Mouse (Mus musculus): Measurements from ENCODE around the gene Pdpk1. TPM values are rescaled to one million over a fixed set of nuclear protein-coding genes. Genes with fewer than 3 reads are reported as not detected.

Pdpk1 gene
- total RNA-seq (2022), result 100 to 1,000 TPM in 3 of 4 experiments, 10 to 100 TPM in 1; 95.3 to 124 (median 108) TPM

DNA sequence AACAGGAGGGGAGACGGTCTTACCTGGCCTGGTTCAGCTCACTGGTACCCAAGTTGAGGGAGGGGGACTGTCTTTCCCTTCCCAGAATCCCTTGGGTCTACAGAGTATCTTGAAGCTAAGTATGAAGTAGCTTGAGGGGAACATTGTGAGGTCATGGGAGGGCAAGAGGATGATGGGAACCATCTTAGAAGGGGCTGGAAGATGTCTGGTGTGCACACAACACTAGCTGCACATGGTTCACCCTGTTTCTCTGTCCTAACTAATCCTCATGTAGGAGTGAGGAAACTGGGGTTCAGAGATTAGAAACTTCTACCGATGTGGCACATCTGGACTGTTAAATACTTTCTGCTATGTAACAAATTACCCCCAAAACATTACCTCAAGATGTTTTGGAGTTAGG lies at the start of gene Pdpk1:
Pdpk1 (minus strand) TSS at position 101 of the 400 bp plus-strand sequence.
- no peak for DNase-seq (ENCODE audit: low spot score in 2 of 2)

- DNase-seq (ENCODE audit: low spot score in 2 of 2), result no peak
Observed at GRCm38 (mm10) chr17:24199741-24200140, 49.0 kb upstream of the Pdpk1 start.

DNA sequence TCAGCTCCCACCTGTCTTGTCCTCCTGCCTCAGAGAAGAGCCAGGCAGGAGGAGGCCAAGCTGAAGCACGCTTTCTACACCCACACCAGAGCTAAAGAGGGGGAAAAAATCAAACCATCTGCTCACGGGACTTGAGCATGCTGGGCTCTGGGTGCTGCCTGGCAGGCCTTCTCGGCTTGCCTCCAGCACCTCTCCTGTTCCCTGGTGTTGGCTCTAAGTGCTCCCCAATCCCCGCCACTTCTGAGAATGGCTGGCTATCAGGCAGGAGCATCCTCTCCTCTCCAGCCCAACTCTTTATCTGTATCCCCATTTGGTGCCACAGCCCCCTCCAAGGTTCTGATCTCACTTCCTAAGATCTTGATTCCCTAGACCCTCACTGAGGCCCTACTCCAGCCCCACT lies 48.5 kb upstream of the Pdpk1 start:
- DNase-seq (ENCODE audit: low spot score in 2 of 2), result peak; percentile 75 to 80

DNA sequence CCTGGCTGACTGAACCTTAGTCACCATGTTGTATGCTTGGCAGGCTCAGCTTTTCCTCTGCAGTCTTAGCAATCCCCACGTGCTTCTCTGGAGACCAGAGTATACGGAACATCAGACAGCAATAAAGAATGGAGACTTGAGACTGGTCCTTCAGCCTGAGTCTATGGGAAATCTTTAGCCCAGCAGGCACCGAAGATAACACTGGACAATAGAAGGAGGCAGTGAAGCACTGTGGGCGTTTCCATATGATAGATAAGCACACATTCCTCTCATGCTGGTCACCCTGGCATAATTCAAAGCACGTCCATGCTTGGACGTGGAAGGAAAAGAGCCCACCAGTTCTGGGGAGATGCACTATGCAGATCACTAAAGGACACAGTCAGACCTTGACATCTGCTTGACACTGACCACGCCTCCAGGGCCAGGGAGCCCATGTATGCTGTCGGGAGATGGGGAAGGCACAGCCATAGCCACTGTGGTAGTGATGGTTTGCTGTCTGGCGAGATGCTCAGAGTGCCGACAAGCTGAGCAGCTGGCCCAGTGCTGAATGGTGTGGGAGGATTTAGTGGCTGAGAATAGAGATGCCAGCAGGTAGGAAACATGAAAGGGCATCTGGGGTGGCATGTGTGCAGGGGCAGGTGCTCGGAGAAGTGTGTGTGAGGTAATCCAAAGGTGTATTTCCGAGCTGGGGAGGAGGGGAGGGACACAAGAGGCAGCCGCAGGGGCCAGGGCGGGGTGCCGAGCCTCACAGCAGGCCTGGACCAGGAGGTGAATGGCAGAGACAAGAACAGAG lies 46.5 kb upstream of the Pdpk1 start:
- DNase-seq (ENCODE audit: low spot score in 2 of 2), result peak; percentile 54 to 55

- no peak for DNase-seq (ENCODE audit: low spot score in 2 of 2)
Observed at GRCm38 (mm10) chr17:24195349-24195748, 44.6 kb upstream of the Pdpk1 start.

- no peak for DNase-seq (ENCODE audit: low spot score in 2 of 2)
Observed at GRCm38 (mm10) chr17:24193769-24194168, 43.0 kb upstream of the Pdpk1 start.

DNA sequence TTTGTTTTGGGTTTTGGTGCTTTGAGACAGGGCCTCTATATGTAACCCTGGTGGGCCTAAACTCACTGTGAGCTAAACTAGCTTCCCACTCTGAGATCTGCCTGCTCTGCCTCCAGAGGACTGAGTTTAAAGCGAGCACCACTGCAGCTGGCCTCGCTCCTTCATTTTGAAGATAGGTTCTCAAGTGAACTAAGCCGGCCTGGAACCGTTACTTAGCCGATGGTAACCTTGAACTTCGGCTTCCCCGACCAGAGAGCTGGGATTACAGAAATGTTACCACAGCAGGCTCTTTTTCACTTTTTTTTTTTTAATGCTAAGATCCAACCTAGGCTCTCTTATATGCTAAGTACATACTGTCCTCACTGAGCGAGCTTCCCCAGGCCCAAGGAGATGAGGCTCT lies 42.5 kb upstream of the Pdpk1 start:
- DNase-seq (ENCODE audit: low spot score in 2 of 2), result no peak

- no peak for DNase-seq (ENCODE audit: low spot score in 2 of 2)
Observed at GRCm38 (mm10) chr17:24192848-24193247, 42.1 kb upstream of the Pdpk1 start.

DNA sequence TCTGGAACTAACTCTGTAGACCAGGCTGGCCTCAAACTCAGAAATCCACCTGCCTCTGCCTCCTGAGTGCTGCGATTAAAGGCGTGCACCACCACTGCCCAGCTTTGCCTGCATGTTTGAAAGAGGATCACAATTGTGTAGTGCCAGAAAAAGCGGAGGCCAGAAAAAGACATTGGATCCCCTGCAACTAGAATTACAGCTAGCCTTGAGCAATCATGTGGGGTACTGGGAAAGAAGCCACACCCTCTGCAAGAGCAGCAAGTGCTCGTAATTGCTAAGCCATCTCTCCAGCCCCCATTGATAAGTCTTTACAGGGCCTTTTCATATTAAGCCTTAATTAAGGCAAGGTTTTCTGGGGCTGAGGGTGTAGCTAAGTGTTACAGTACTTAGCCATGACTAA lies 40.8 kb upstream of the Pdpk1 start:
- DNase-seq (ENCODE audit: low spot score in 2 of 2), result no peak

- no peak for DNase-seq (ENCODE audit: low spot score in 2 of 2)
Observed at GRCm38 (mm10) chr17:24190934-24191333, 40.2 kb upstream of the Pdpk1 start.

DNA sequence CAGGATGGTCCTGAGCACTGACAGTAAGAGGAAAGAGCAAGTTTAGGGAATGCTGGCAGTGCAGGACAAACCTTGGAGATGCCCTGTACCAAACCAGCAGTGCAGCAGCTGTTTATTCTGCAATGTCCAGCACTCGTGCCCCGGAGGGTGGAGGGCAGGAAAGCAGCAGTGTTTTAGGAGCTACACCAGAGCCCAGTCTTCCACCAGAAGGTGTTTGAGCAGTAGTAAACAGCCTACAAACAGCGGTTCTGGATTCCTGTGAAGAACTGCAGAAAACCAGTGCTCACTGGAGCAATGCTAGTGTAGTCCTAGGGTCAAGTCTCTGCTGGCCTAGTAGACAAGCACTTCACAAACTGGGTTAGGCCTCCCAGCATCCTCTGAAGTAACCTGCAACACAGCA lies 23.5 kb upstream of the Pdpk1 start:
- DNase-seq (ENCODE audit: low spot score in 2 of 2), result no peak

DNA sequence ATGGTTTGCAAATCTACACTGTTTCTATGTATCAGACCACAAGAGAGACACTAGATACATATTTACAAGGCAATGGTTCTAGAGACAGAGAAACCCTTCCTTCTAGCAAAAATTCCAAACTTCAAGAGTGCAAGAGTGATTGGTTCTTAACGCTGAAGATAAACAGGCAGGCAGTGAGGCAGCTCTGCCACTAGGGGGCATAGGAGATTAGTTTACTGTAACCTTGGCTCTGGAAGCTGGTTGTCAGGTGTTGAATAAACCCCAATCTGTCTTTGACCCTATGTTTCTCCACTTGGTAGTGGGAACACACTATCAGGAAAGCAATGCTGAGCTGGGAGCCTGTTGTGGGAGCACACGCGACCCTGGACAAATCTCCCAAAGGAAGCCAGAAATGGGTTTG lies 22.7 kb upstream of the Pdpk1 start:
- peak; percentile 61 to 69 for DNase-seq (ENCODE audit: low spot score in 2 of 2)

GRCm38 (mm10) chr17:24171738-24172137 lies 21.0 kb upstream of the Pdpk1 start:
- DNase-seq (ENCODE audit: low spot score in 2 of 2), result no peak

GRCm38 (mm10) chr17:24170729-24171128 lies 20.0 kb upstream of the Pdpk1 start:
- DNase-seq (ENCODE audit: low spot score in 2 of 2), result no peak

GRCm38 (mm10) chr17:24170125-24170524 lies 19.4 kb upstream of the Pdpk1 start:
- peak in 1 of 2 experiments; percentile 26 for DNase-seq (ENCODE audit: low spot score in 2 of 2)

- DNase-seq (ENCODE audit: low spot score in 2 of 2), result peak; percentile 93 to 97
Observed at GRCm38 (mm10) chr17:24169317-24170065, 18.8 kb upstream of the Pdpk1 start, which contains the start of gene Atp6v0c. TSS of gene Atp6v0c (minus strand) at chr17:24169702.

- peak; percentile 70 to 75 for DNase-seq (ENCODE audit: low spot score in 2 of 2)
Observed at GRCm38 (mm10) chr17:24168590-24169277, 18.0 kb upstream of the Pdpk1 start.

DNA sequence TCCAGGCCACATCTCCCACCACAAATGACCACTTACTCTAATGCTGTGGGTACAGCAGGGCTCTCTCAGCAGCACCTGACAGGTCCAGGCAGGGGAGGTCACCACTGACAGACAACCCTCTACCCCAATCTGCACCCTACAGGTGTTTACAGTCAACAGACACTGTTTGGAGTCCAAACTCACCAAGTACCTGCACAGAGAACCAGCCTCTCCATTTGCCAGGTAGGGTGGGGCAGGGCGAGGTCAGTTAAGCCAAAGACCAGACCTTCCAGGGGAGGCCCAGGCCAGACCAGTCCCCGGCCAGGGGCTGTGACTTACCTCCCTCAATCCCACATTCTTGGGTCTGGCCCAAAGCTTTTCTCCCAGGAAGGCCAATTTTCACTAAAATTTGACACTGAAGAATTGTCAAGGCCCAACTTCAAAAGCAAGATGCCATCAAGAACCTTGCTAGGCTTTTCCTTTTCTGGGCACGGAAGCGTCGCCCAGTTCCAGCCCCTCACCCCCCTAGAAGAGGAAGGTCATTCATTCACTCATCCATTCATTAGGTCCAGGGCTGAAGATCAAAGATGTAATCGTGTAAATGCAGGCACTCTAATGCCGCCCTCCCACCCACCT lies 17.3 kb upstream of the Pdpk1 start:
- peak in 1 of 2 experiments; percentile 6 for DNase-seq (ENCODE audit: low spot score in 2 of 2)

GRCm38 (mm10) chr17:24167120-24167519 lies 16.4 kb upstream of the Pdpk1 start:
- DNase-seq (ENCODE audit: low spot score in 2 of 2), result no peak

DNA sequence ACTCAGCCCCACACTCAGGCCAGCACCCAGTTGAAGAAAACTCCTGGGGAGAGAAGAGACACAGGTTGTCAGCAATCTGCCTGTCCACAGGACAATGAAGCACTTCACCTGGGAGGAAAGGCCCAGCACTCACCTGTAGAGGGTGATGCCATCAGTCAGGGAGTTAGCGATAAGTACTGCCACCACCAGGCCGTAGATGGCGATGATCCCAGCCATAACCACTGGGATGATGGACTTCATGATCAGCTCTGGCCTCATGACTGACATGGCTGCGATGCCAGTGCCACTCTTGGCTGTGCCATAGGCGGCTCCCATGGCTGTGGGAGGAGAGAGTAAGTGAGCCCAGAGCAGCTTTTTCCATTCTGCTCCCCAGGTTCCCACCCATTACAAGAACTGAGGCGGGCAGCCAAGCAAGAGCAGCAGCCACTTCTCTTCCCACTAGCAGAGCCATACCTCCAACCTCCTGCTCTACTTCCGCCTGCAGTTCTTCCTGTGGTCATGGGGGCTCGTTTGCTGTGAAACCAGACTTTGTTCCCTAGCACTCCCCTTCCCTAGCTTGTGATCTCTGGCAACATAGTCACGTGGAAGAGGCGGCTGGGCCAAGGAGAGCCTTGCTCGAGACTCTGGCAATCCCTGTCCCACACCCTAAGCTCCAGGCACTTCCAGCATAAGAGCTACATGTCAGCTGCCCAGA lies 14.0 kb upstream of the Pdpk1 start:
- no peak for DNase-seq (ENCODE audit: low spot score in 2 of 2)

Measured in layer of hippocampus, adult 8-10 months (tissue).